Mouse (Mus musculus) kidney, adult 2 months (tissue): ENCODE measurements at regions not wholly inside any gene's neighbourhood (a gene's known extent, or its start where the extent isn't known, plus 50 kb on each side); places are given as distances from the start of the nearest gene placed in this dataset.

Experiments
- DNase-seq: peaks from one replicate; pipeline ENCODE4 v3.0.0; 2021
- H3K27ac ChIP-seq: fragments of 200-500 bp; 2 replicates; pipeline ENCODE4 v1.5.1; 2012; ENCODE audit warnings: low read depth, low read length, control low read depth, inconsistent platforms; ENCODE audit not compliant: insufficient read depth
- H3K27me3 ChIP-seq: fragments of 200-500 bp; replicated peaks from 2 replicates; pipeline ENCODE4 v1.6.1; 2012; ENCODE audit warnings: mild to moderate bottlenecking, moderate library complexity, low read length, inconsistent platforms; ENCODE audit not compliant: control insufficient read depth, insufficient read depth
- H3K36me3 ChIP-seq: fragments of 200-500 bp; 2 replicates; pipeline ENCODE4 v1.6.1; 2012; ENCODE audit warnings: mild to moderate bottlenecking, moderate library complexity, low read length, inconsistent platforms; ENCODE audit not compliant: control insufficient read depth, insufficient read depth
- H3K4me1 ChIP-seq: fragments of 200-500 bp; 2 replicates; pipeline ENCODE4 v1.6.1; 2011; ENCODE audit warnings: low read length; ENCODE audit not compliant: control insufficient read depth, insufficient read depth
- H3K4me3 ChIP-seq: fragments of 200-500 bp; 2 replicates; pipeline ENCODE4 v1.5.1; 2011; ENCODE audit warnings: mild to moderate bottlenecking, low read depth, low read length, control low read depth; ENCODE audit not compliant: insufficient read depth
- CTCF ChIP-seq: fragments of 200-500 bp; conservative IDR thresholded peaks from 2 replicates; pipeline ENCODE4 v1.5.1; 2011; ENCODE audit warnings: low read depth, mild to moderate bottlenecking, control low read depth, low read length, moderate library complexity, mixed read lengths; ENCODE audit not compliant: insufficient read depth, insufficient read length
- POLR2A ChIP-seq: fragments of 200-500 bp; IDR thresholded peaks from one replicate; pipeline ENCODE4 v1.6.1; 2011; ENCODE audit warnings: low read depth, low read length, control low read depth
- WGBS: fragments of 180-500 bp; shearing (Covaris S2); methylation state at CpG from one replicate; pipeline ENCODE4 v1.1.7; 2018; 5-methylcytosine and 5-hydroxymethylcytosine counted together

GRCm38 (mm10) chr8:26714714-26715113 lies 262.4 kb upstream of the Zfp703 start:
- H3K27ac ChIP-seq = no peak overlapping the region

GRCm38 (mm10) chr8:26718409-26719355 lies 258.4 kb upstream of the Zfp703 start:
- WGBS = 51% methylated on average over 11 of the region's 11 CpGs
- H3K27me3 ChIP-seq = no peaks in the 10 kb centered on the region
- H3K4me1 ChIP-seq = no peaks in the 10 kb centered on the region
- TF ChIP-seq CTCF (no peak), POLR2A (no peak)
- no peaks in the 10 kb centered on the region for H3K36me3 ChIP-seq
- no peak for DNase-seq
- H3K27ac ChIP-seq = no peak overlapping the region
- no peak overlapping the region for H3K4me3 ChIP-seq

More at GRCm38 (mm10) chr8:26714714-26715113, 262.4 kb upstream of the Zfp703 start:
- Histone ChIP-seq H3K36me3 (no peaks in the 10 kb centered on the region), H3K4me3 (no peak overlapping the region), H3K4me1 (no peaks in the 10 kb centered on the region), H3K27me3 (no peaks in the 10 kb centered on the region)
- TF ChIP-seq CTCF = no peak
- no peak for TF ChIP-seq POLR2A
- 91% methylated on average over 3 of the region's 3 CpGs for WGBS
- no peak for DNase-seq

- no peaks in the 10 kb centered on the region for H3K36me3 ChIP-seq
- TF ChIP-seq POLR2A (no peak), CTCF (no peak)
- WGBS = 54% methylated on average over 3 of the region's 3 CpGs
- DNase-seq = no peak
- H3K4me3 ChIP-seq = no peak overlapping the region
- H3K4me1 ChIP-seq = no peaks in the 10 kb centered on the region
- no peak overlapping the region for H3K27ac ChIP-seq
- no peaks in the 10 kb centered on the region for H3K27me3 ChIP-seq
Observed at GRCm38 (mm10) chr8:26722766-26723165, 254.4 kb upstream of the Zfp703 start.

- 53% methylated on average over 5 of the region's 5 CpGs for WGBS
- H3K4me1 ChIP-seq = no peaks in the 10 kb centered on the region
- H3K27ac ChIP-seq = no peak overlapping the region
- no peak for TF ChIP-seq POLR2A
- TF ChIP-seq CTCF = no peak
- H3K4me3 ChIP-seq = no peak overlapping the region
- H3K27me3 ChIP-seq = no peaks in the 10 kb centered on the region
- DNase-seq = no peak
- H3K36me3 ChIP-seq = no peaks in the 10 kb centered on the region
Observed at GRCm38 (mm10) chr8:26724628-26725027, 252.5 kb upstream of the Zfp703 start.

GRCm38 (mm10) chr8:26725521-26725920 lies 251.6 kb upstream of the Zfp703 start:
- Histone ChIP-seq H3K36me3 (no peaks in the 10 kb centered on the region), H3K4me3 (no peak overlapping the region), H3K27ac (no peak overlapping the region), H3K4me1 (no peaks in the 10 kb centered on the region), H3K27me3 (no peaks in the 10 kb centered on the region)
- no peak for TF ChIP-seq POLR2A
- TF ChIP-seq CTCF = no peak
- 72% methylated on average over 7 of the region's 7 CpGs for WGBS
- DNase-seq = no peak

- Histone ChIP-seq H3K4me3 (no peak overlapping the region), H3K27ac (no peak overlapping the region), H3K4me1 (no peaks in the 10 kb centered on the region), H3K36me3 (no peaks in the 10 kb centered on the region), H3K27me3 (no peaks in the 10 kb centered on the region)
- TF ChIP-seq POLR2A (no peak), CTCF (no peak)
- WGBS = 92% methylated on average over 5 of the region's 5 CpGs
- no peak for DNase-seq
Observed at GRCm38 (mm10) chr8:26729351-26729750, 247.8 kb upstream of the Zfp703 start.

- DNase-seq = no peak
- Histone ChIP-seq H3K4me3 (no peak overlapping the region), H3K27me3 (no peaks in the 10 kb centered on the region)
Observed at GRCm38 (mm10) chr8:26731111-26731510, 246.0 kb upstream of the Zfp703 start.

GRCm38 (mm10) chr8:26744424-26744823 lies 232.7 kb upstream of the Zfp703 start:
- H3K4me3 ChIP-seq = no peak overlapping the region

More at GRCm38 (mm10) chr8:26731111-26731510, 246.0 kb upstream of the Zfp703 start:
- H3K4me1 ChIP-seq = no peaks in the 10 kb centered on the region
- no peak overlapping the region for H3K27ac ChIP-seq
- TF ChIP-seq POLR2A = no peak
- no peaks in the 10 kb centered on the region for H3K36me3 ChIP-seq
- 85% methylated on average over 2 of the region's 2 CpGs for WGBS

More at GRCm38 (mm10) chr8:26744424-26744823, 232.7 kb upstream of the Zfp703 start:
- WGBS = 89% methylated on average over 3 of the region's 3 CpGs
- Histone ChIP-seq H3K27ac (no peak overlapping the region), H3K4me1 (no peaks in the 10 kb centered on the region), H3K36me3 (no peaks in the 10 kb centered on the region), H3K27me3 (no peaks in the 10 kb centered on the region)
- no peak for DNase-seq
- no peak for TF ChIP-seq POLR2A
- no peak for TF ChIP-seq CTCF
